Mouse (Mus musculus) gastrocnemius, adult 2 months (tissue): ENCODE data around the gene Scgn. TPM values are rescaled to one million over a fixed set of nuclear protein-coding genes. Genes with fewer than 3 reads are reported as not detected.

Experiments
- DNase-seq: peaks from one replicate; pipeline ENCODE4 v3.0.0; 2022
- H3K27ac ChIP-seq: fragments of 200-600 bp; 2 replicates; pipeline ENCODE4 v1.8.1; 2022; ENCODE audit warnings: mild to moderate bottlenecking
- H3K4me3 ChIP-seq: fragments of 200-600 bp; 2 replicates; pipeline ENCODE4 v1.8.1; 2022; ENCODE audit warnings: mild to moderate bottlenecking, moderate library complexity
- CTCF ChIP-seq: fragments of 200-600 bp; IDR thresholded peaks from 2 replicates; pipeline ENCODE4 v1.8.1; 2022; ENCODE audit warnings: antibody characterized with exemption, mild to moderate bottlenecking, moderate library complexity
- intact Hi-C: fragments of 180-260 bp; cut with DNase I; formaldehyde crosslinking; loops from one replicate; pipeline ENCODE4 v1.15.1; 2025
- long read RNA-seq, 2 experiments: library from polyadenylated mRNA; stranded (forward); transcript quantifications; one replicate each; pipeline ENCODE4 v2.0.0; 2021
- total RNA-seq, 2 experiments: library from RNA; stranded (reverse); gene quantifications; 2 replicates each; pipeline ENCODE4 v1.2.3; 2021

The Scgn gene
- total RNA-seq, result not detected
- long read RNA-seq, experiment 1, result 0 reads
- long read RNA-seq, experiment 2, result 0 reads

DNA sequence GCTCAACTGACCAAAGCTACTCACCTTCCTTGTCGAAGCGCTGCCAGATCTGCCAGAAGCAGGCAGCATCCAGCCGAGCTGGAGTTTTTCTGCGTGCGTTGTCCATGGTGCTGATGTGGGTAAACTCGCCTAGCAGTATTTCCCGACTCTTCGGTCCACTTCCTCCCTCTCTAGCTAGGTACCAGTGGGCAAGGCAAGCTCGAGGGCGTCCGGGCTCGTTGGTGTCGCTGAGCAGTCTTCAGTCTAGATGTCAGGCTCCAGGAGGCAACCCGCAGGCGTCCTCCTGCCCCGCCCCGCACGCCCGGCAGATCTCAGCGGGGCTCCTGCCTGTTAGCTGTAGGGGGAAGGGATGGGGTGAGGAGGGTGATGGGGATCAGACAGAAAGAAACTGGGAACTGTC, at the start of gene Scgn:
TSS of gene Scgn (minus strand) at position 287 of the 400 bp plus-strand sequence.
- peak; percentile 30 for DNase-seq
- intact Hi-C loops, result no loop called here
- no peak within 1 kb of the TSS for H3K4me3 ChIP-seq
- no peak within 1 kb of the TSS for H3K27ac ChIP-seq
- TF ChIP-seq CTCF, result no peak

DNA sequence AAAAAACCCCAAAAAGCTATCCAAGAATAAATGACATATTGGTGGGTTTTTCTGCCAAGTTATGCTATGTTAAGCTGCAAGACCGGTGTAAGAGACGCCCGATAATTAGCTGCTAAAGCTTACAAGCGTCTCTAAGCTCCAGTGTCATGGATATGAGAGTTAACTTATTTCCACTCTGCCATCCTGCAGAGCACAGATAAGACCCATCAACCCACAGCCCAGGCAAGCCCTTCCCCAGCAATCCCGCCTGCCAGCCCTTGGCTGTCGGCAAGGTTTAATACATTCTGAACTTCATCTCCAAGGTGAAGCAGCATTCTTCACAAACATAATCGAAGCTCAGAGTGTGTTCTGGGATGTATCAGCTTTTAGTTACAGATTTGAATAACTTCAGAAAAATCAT, 49.2 kb upstream of the Scgn start:
- Histone ChIP-seq H3K27ac (no peak overlapping the region), H3K4me3 (no peak overlapping the region)
- intact Hi-C loops, result no loop called here
- TF ChIP-seq CTCF, result no peak
- DNase-seq, result no peak

DNA sequence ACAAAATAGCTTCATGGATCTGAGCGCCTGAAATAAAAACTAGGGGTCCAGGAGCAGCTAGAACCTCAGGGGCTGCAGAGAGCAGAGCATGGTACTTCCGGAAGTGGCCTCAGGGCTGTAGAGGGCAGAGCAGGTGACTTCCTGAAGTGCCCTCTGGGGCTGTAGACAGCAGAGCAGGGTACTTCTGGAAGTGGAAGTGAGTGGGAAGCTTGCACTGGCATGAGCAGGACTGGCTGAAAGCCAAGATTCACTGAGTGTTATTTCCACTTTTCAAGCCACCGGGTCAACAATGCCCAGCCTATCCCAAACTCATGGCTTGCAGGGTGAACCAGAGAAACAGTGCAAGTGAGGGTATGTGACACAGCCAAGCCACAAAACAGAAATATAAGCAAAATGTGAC, 46.5 kb upstream of the Scgn start:
- intact Hi-C loops, result loop anchor here (5.0 kb wide), 1 partner anchor 260 kb away; no protein-coding TSS in a partner anchor
- TF ChIP-seq CTCF, result no peak
- no peak for DNase-seq
- Histone ChIP-seq H3K4me3 (no peak overlapping the region), H3K27ac (no peak overlapping the region)

DNA sequence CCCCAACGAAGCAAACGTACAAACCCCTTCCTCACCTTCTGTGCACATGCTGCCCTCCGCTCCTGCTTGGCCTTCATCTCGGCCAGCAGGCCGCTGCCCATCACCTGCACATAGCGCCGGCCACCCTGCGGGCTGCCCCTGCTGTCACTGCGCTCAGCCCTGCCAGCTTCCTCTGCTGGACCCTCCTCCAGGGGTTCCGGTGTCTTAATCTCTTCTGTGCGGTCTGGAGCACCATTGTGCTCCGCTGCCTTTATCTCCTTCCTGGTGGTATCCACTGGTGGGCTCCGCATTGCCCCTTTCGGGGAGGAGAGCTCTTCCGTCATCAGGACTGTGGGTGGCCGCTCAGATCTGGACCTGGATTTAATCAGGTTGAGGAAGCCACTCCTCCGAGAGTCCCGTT, 45.1 kb upstream of the Scgn start:
- Histone ChIP-seq H3K4me3 (0 out of 2 replicates have a peak overlapping the region, but pooled peaks have one; percentile 1), H3K27ac (no peak overlapping the region)
- intact Hi-C loops, result loop anchor here (5.0 kb wide), 1 partner anchor 261 kb away; no protein-coding TSS in a partner anchor
- no peak for TF ChIP-seq CTCF
- DNase-seq, result no peak

DNA sequence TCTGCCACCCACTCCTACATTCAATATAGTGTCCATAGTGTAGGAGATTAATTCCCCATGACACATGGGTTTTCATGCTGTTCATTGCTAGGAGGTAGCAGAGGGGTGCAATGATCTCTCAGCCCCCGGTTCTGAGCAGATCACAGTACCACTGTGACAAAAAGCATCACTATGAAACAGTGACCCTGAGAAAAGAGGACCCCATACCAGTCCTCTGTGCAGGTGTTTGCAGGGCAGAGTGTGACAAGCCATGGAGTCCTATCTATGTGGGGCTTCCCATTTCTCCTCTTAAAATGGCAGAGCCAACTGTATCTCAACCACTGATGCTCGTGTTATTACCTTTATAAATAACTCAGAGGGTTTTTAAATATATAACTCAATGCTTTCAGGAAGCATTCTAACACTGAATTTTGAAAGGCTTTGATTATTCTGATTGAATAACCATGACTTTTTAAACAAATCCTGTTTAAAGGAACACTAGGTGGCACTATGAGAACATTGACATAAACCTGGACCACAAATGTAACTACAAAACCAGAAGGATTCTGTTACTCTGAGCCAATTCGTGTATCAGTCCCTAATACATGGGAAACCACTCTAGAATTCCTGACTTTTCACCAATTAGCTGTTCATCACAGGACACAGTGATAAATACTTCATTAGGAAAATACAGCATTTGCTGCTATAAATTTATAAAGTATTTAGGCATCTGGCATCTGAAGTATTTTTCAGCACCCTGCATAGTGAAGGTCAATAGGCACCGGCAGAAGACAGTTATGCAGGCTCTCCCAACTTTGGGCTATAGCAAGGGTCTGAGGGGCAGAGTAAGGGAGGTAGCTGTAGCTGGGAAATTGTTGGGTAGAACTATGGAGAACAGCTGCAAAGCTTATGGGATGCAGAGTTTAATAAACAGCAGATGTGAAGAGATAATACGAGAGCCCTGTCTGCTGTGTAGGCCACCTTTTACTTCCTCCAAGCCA, 36.5 kb upstream of the Scgn start:
- intact Hi-C loops, result loop anchor here (5.0 kb wide), 1 partner anchor 255 kb away; the partner anchor contains the start of gene Carmil1
- Histone ChIP-seq H3K4me3 (no peak overlapping the region), H3K27ac (no peak overlapping the region)
- TF ChIP-seq CTCF, result peak; percentile 49
- no peak for DNase-seq

DNA sequence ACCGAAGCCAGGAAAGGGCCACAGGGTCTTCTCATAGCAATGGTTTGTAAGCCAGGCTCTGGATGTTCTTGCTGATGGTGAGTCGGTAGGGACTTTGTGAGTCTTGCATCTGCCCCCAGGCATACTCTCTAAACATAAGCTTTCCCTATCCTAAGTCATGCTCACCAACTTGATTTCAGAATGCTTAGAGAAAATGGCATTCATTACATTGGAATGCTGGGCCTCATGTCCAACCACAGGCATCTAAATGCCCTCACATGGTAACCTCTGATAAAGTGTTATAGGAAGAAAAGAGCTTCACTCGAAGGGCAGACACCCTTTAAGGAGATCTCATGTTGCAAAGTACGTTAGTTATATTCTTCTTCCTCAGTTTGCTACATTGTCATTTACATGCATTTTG, 27.5 kb upstream of the Scgn start:
- DNase-seq, result no peak
- H3K27ac ChIP-seq, result no peak overlapping the region
- no peak overlapping the region for H3K4me3 ChIP-seq
- no peak for TF ChIP-seq CTCF
- intact Hi-C loops, result no loop called here

DNA sequence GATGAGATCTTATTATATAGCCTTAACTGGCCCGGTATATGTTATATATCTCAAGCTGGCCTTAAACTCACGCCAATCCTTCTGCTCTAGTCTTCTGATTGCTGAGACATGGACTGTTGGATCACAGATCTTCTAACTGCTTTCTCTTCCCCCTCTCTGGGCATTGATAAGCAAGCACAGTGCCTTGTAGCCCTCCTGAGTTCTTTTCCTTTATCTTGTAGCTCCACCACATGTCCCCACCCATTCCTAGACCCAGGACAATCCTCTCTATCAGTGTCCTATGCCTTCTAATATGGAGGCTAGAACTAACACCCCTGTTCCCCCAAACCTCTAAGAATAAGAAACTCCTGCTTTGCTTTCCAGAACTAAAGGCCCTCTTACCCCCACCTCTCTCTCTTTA, 14.5 kb upstream of the Scgn start:
- Histone ChIP-seq H3K27ac (no peak overlapping the region), H3K4me3 (no peak overlapping the region)
- DNase-seq, result no peak
- intact Hi-C loops, result no loop called here
- TF ChIP-seq CTCF, result no peak

DNA sequence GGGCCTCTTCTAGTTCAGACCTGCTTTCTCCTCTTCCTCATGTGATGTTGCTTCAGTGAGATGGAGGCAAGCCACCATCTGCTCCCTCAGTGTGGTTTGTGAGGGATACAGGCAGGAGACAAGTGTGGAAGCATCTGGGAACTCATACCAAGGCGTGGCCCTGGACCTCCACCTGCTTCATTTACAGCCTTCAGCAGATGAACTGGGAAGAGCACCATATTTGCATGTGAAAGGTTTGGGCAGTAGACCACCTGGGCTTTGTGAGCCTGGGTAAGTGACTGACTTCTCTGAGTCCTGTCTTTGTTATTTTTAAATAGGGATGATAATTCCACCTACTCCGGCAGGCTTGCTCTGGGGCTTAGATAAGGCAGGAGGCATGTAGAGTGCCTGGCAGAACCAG, 10.8 kb upstream of the Scgn start:
- TF ChIP-seq CTCF, result no peak
- intact Hi-C loops, result no loop called here
- no peak for DNase-seq

DNA sequence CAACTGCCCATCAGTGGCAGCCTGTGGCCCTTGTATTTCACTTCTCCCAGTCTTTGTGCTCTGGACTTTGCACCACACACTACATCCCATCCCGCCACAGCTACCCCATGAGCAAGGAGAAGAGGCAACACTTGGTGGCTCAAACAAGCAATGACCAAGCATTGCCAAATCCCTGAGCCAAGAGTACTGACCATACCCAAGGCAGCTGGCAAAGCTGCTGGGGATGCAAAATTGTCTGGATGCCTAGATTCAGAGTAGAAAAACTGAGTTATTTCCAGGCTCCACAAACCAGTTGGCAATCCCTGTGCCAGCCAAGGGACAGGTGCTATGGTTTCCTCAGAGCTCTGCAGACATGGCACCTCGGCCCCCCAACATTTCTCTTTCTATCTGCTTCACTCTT, 10.1 kb upstream of the Scgn start:
- intact Hi-C loops, result no loop called here
- DNase-seq, result no peak
- H3K4me3 ChIP-seq, result no peak overlapping the region
- no peak for TF ChIP-seq CTCF
- H3K27ac ChIP-seq, result no peak overlapping the region

More for the DNA sequence above, 10.8 kb upstream of the Scgn start:
- Histone ChIP-seq H3K27ac (no peak overlapping the region), H3K4me3 (no peak overlapping the region)

DNA sequence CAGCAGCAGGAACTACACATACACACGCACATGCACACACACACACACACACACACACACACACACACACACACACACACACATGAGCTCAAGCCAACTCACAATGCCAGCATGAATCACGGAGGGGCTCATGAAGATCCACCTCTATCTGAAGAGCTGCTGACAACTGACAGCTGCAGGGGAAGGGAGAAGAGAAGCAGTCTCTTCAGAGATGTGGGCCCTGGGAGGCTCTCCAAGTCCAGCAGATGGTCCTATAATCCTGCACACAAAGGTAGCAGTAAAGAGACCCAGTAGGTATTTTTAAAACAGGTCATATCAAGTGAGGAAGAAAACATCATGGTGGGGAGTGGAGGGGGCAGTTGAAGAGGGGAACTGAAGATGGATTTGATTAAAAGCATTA, 7.8 kb upstream of the Scgn start:
- H3K27ac ChIP-seq, result no peak overlapping the region
- TF ChIP-seq CTCF, result no peak
- H3K4me3 ChIP-seq, result no peak overlapping the region
- intact Hi-C loops, result no loop called here
- no peak for DNase-seq

DNA sequence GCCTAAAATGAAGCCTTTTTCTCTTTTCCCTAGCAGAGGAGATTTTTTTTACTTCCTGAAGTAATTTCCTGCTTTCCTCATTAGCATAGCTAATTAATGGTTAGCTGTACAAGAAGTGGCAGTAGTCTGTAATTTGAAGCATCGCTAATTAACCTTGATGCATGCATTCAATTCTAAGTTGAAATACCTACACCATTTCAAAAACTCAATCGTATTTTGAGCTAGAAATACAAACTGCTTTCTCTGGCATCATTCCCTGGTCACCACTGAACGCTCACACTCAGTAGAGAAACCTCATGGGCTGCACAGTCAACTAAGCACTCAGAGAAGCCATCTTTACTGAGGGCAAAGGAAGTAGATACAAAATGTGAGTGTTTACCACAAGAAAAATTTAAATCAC, 3.7 kb upstream of the Scgn start:
- intact Hi-C loops, result no loop called here
- TF ChIP-seq CTCF, result no peak
- H3K27ac ChIP-seq, result no peak overlapping the region
- DNase-seq, result no peak
- H3K4me3 ChIP-seq, result no peak overlapping the region

DNA sequence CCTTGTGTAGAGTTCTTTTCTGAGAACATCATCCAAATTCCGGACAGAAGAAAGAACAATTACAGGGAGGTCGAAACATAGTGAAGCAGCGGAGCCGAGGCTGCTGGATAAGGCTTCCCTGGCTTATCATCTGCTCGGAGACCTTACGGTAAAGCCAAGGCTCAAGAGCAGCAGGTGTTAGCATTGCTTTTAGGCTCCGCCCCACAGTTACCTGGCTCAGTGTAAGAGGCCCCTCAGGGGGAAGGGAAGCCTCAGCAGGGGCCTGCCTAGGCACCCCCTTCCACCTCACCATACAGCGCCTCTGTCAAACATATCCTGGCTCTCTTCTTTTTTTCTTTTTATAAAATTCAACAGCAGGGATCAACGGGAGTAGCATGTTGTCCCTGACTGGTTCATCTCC, 3.0 kb upstream of the Scgn start:
- Histone ChIP-seq H3K27ac (no peak overlapping the region), H3K4me3 (no peak overlapping the region)
- intact Hi-C loops, result no loop called here
- TF ChIP-seq CTCF, result no peak
- DNase-seq, result no peak

DNA sequence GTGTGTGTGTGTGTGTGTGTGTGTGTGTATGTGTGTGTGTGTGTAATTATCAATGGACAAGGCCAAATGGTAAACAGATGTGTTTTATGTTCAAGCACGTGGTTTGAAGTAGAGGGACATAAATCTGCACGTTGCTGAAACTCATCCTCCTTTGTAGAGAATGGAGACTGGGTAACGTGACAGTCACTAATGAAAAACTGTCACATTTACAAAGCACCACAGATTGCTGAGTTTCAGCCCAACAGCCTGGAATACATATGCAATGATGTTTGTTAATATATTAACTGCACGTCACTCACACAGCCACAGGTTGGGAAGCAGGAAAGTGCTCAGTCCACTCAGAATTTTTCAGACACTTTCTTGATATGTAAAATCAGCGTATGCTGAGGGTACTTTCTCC, 563 bp downstream of the Scgn start:
- no peak for TF ChIP-seq CTCF
- DNase-seq, result no peak
- Histone ChIP-seq H3K4me3 (no peak overlapping the region), H3K27ac (no peak overlapping the region)
- intact Hi-C loops, result no loop called here

DNA sequence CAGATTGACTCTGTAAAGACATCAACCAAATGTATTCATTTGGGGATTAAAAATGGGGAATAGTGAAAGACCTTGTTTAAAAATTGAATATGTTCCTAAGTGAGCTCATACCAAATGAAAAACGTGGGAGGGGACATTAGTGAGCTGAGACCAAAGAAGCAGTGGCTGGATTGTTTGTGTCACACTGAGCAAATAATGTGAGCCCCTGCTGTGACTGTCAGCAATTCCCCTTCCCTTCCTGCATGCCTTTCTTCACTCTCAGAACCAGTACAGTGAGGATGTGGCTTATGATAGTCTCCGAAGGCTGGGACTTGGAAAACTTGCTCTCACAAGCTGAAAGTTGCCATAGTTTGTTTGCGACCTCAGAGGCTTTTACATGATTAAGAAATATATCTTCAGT, 5.9 kb downstream of the Scgn start:
- Histone ChIP-seq H3K27ac (no peak overlapping the region), H3K4me3 (no peak overlapping the region)
- no peak for DNase-seq
- intact Hi-C loops, result no loop called here
- no peak for TF ChIP-seq CTCF
